Mouse (Mus musculus) forelimb bud, embryonic 11.5 days (tissue): ENCODE measurements at regions not wholly inside any gene's neighbourhood (a gene's known extent, or its start where the extent isn't known, plus 50 kb on each side); places are given as distances from the start of the nearest gene placed in this dataset.
A peak's percentile ranks its signal among the peaks of the same experiment; 100 is the strongest.

Experiments used
- DNase-seq: peaks from one replicate; pipeline ENCODE4 v3.0.0-alpha.2; 2012; ENCODE audit warnings: low read depth, low spot score

DNA sequence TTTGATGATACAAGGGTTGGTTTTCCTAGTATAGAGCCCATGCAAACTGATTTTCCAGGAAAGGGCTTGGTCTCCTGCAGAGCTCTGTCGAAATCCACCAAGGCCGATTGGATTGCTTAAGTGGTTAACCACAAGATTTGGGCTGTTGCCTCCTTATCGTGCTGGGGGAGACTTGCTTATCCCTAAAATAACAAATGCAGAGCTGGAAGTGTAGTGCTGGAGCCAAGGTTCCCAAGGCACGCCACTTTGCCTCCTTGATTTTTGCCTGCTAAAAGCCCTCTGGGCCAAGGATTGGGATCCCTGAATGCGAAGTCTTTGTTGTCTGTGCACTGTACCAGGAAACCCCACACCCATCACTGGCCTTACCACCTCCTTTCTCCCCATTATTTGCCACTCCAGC lies 52.8 kb upstream of the Tmem178 start:
- no peak for DNase-seq

DNA sequence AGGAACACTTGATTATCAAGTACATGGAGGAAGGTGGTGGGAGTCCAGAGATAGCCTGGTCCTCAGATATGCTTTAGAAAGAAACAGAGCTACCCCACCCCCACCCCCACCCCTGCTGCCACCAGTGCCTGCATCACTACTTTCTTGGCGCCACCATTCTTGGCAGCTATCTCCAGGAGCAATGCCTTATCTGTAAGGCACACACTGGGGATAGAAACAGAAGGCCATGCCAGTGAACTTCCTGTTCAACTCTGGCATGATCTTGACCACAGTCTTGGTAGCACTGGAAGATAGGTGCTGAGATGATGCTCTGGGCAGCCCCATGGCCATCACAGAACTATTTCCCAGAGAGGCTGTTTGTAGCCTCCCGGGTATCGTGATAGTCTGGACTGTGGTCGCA lies 55.3 kb upstream of the Tmem178 start:
- no peak for DNase-seq

DNA sequence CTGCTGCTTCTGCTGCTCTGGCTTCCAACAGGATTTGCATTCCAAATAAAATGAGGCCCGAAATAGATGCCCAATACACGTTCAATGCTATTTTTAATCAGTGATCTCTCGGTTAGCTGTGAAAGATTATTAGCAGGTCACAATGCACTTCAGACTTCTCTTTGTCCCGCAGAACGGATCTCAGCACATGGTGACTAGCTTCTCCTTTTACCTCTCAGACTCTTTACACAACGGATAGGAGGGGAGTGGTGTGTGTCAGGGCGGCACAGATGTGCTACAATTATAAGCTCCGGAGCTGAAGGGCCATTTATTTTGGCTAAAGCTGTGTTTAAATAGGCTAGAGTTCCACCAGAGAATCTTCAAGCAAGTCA lies 56.7 kb upstream of the Tmem178 start:
- no peak for DNase-seq

DNA sequence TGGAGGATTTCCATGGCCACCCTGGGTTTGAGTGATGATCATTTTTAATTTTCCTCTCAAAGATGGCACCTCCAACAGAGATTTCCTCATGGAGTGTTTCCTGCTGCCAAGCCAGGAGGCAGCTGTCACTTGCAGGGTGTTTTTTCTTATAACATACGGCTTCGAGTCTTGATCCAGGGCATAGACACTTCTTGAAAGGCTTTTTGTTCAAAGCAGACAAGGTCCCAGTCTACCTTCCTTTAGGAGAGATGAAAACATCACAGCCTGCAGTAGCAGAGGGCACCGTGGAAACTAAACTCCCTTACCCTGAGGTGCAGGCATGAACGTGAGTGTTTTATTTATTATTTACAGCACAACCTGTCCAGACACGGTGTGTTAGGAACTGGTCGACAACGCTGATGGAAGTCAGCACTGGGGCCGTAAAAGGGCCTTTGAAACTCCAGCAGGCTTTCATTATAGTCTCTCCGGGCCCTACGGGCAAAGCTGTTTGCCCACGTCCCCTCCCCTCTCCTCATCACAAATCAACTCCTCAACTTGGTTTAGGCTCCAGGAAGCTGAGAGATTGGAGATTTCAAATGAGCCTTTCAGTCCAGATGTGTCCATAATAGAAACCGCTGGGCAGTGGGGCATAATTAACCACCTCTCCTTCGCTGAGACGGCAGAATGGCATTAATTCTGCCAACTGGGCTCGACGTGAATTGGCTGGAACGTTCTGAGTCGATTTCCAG lies 57.2 kb upstream of the Tmem178 start:
- peak; percentile 92 for DNase-seq

DNA sequence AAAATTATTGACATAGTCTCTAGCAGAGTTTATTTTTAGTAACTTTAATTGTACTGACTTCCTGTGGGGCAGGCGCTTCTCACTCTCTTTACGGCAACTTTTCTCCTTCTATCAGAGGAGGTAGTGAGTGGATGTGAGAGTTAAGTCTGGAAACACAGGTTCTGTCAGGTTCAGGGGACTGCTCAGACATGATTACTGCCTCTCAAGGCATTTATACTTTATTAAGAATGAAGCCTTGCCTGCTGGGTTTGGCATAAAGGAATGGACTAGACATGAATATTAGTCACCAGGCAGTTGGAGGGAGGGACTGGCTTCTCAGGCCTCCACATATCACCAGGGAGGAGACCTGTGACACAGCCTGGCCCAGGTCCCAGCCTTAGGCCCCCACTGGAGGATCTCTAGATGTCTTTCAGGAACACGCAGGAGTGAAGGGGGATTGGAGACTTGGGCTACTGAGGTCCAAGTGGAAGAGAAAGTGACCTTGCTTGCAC lies 58.2 kb upstream of the Tmem178 start:
- no peak for DNase-seq

DNA sequence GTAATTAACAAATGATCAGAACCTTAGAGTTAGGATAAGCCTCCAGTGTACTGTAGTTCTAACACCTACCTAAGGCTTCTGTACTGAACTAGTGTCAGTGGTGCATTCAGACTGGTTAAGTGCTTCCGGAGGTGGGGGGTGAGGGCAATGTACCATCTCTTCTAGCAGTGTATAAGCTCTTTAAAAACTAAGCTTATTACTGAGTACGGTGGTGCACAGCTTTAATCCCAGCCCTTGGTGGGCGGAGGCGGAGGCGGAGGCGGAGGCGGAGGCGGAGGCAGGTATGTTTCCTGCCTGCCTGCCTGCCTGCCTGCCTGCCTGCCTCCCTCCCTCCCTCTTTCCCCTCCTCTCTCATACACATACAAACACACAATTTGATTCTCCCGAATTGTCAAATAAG lies 58.7 kb upstream of the Tmem178 start:
- DNase-seq: no peak

DNA sequence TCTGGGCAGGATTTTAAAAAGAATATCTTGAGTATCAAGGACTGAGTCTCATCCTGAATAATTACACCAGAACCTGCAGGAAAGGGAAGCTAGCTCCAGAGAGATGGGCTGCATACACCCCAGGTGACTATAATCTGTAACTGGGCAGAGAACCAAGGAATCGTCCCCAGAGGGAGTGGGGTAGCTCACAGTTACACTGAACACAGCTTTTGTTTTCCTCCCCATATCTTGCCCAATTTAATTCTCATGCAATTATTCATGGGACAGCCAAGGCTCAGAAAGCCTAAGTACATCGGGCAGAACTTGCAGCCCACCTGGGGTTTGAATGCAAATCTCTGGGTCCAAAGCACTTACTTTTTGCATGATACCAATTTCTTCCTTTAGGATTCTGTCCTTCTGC lies 59.5 kb upstream of the Tmem178 start:
- DNase-seq: no peak

DNA sequence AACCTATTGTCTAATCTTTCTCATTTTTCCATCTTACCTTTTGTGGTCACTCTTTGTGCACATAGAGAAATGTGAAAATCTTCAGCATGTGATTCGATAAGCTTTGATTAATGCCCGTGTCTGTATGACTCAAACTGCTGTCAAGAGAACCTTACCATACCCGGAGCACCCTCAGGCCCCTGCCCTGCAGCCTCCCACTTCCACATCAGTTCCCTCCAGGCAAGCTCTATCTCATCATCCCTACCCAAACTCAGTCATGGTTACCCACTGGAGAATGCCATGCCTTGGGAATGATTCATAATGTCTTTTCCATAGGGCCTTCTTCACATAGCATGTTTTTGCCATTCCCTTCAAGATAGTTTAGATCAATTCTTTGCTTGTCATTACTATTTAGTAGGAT lies 62.0 kb upstream of the Tmem178 start:
- DNase-seq: no peak

DNA sequence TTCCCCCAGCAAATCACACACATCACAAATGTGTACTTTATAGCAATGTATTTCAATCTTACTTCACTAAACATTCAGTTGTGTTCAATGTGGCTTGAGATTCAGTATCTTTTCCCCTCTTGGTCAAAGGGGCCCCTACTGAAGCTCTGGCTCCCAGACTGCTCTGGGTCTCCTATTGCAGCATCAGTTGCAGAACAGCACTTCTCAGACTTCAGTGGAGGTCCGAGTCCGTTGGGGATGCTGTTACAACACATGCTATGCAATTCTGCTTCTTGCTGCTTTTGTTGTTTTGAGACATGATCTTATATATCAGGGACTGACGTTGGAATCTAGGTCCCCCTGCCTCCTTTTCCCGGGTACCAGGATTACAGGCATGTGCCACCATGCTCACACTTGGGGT lies 64.1 kb upstream of the Tmem178 start:
- no peak for DNase-seq

DNA sequence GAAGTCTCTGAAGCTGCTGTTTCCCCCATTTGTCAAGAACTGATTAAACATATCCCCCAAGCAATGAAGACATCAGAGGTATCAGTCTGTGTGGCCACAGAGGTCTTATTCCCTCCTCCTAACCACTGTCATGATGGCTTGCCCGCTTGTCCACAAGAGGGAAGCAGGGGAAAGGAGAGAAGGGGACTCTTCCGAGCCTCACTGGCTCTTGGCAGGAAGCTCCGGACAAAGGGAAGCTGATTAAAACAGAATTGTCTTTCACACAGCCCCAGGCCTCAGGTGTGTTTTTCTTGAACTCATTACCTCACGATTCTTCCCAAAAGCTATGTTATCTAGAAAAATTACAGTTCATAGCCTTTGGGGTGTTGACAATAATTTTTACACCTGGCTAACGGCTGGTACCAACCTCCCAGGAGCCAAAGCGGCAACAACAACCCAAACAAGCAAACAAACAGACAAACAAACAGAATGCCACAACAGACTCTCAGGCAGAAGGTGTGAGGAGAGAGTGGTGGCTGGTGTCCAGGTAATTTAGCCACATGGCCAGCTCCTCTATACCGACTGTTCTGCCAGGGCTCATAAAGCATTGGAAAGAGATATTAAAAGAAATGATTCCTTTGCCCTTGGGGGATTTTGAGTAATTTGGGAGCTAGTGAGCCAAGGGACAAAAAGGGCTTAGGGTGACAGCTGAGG lies 68.9 kb upstream of the Tmem178 start:
- DNase-seq: no peak

DNA sequence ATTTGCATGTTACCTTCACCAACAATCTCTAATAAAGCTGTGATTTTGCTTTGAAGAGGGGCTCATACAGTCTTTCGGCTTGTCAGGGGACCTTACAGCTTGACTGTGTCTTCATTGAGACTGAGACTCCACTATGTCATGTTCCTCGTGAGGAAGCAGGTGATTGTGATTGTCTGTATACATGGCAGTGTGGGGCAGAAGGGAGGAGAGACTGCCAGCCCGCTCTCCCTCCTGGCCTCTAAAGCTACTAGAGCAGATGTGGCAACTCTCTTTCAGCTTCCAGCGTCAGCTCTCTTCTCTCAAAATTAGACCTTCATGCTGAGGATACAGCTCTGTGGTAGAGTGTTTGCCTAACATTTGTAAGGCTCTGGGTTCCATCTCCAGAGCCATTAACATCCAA lies 73.5 kb upstream of the Tmem178 start:
- no peak for DNase-seq

DNA sequence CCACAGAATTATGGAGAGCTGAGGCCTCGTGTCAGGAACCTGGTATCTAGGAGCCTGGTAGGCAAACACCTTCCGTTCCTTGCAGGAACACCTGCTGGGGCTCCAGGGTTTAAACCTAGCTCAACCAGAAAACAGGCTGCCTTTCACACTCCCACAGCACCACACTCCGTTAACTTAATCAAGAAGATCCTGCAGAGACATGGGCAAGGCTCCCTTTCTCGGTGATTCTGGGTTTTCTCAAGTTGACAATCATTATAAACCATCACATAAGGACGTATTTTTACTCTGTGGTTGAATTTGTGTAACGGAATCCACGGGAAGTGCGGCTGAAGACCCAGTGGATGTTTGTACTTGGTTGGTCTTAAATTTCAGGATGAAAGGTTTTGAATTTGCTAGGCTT lies 82.1 kb upstream of the Tmem178 start:
- DNase-seq: no peak

DNA sequence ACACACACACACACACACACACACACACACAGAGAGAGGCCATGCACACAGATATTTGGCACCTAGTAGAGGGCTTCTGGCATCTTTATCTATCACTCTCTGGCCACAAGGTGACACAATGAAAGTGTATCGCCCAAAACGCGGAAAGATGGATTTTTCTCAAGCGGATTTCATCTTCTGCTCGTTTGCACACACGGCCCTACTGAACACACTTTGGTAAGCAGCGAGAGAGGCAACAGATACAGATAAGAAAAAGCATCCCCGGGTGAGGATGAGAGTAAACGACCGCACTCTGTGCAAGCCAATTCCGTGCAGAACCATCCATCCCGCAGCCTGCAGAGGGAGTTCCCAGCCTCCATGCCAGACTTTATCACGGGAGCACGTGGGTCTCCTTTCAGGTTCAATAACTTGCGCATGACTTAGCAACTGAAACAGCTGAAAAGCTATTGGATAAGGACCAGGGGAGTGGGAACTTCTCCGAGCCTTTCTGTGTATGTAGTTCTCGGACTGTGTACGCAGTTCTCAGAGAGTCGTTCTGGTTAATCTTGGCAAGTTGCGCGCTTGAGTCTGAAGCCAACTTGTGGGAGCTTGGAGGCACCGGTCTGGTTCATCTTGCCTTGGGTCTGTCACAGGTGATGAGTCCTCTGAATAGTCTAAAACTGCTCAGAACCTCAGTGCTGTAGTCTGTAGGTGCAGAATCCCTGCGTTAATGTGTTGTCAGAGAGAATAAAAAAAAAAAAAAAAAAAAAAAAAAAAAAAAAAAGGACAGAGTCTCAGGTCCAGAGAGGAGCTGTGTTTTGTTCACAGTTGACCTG lies 97.2 kb upstream of the Tmem178 start:
- DNase-seq: no peak

DNA sequence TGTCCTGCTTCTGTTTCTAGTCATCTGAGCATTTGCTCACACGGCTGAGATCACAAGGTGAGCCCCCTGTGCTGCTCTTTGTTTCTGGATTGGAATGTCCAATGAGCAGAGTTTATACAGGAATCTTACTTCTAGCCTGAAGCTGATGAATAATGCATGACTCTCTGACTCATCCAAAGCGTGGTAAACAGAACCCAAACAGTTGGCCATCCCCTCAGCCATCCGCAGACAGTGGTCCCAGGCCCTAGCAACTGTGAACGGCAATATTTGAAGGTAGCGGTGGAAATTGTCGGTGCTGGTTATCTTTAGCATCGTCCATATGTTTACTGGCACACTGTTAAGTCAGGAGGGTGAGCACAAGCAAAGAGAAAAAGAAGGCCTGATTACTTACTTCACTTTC lies 99.1 kb upstream of the Tmem178 start:
- DNase-seq: no peak

DNA sequence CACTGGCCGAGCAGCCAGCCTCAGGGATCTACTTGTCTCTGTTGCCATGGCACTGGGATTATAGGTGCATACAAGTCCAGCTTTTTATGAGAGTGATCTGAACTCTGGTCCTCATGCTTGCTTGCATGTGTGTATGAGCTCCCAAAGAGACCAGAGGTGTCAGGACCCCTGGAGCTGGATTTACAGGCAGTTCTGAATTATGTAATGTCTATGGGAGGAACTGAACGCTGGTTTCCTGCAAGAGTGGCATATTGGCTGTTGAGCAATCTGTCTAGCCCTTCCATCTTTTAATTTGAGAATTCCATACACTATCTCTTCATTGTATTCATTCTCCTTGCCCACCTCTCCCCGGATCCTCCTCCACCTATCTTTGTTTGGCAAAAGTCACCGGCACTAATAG lies 102.5 kb upstream of the Tmem178 start:
- no peak for DNase-seq

DNA sequence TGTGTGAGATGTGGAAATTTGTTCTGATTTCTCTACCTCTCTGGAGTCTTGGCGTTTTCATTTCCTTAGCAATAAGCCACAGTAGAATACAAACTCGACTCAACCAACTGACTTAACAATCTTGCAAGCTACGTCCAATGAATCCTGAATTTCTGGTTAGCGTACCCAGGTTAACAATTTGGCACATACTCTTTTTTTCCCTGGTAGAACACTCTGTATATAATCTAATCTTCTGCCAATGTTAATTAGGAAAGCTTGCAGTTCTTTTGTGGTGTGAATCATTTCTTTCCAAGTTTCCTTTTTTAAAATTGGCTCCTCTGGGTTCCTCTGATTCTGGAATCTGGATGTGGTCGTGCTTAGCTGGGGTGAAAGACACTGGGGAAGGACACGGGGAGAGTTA lies 103.5 kb upstream of the Tmem178 start:
- DNase-seq: no peak

DNA sequence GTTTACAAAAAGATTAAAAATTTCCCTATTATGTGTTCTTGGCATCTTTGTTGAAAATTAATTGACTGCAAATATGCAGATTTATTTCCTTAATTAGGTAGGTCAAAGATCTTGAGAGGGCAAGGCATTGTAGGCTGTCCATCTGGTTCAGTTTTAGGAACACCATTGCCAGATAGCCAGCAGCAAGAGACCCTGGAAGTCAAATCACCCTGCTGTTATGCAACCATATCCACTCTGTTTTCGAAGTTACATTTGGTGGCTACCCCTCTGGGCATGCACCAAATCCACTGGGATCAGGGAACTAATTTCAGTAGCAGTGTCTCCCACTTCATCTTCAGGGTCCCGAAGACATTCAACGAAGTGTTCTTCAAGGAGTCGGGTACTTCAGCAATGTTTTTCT lies 104.0 kb upstream of the Tmem178 start:
- no peak for DNase-seq

DNA sequence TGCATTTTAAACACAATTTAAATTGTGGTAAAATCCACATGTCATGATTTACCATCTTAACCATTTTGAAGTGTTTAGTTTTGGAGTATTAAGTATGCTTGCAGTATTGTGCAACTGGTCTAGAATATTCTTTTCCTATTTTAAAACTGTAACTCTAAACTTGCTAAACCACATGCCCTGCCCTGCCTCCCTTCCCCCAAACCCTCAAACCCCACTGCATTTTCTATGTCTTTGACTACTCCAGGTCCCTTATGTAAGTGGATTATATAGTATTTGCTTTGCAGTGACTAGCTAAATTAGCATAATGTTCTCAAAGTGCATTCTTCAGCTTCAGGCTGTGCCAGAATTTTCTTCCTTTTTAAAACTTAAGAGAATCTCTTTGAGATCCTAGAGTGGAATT lies 106.4 kb upstream of the Map4k3 start:
- DNase-seq: no peak

DNA sequence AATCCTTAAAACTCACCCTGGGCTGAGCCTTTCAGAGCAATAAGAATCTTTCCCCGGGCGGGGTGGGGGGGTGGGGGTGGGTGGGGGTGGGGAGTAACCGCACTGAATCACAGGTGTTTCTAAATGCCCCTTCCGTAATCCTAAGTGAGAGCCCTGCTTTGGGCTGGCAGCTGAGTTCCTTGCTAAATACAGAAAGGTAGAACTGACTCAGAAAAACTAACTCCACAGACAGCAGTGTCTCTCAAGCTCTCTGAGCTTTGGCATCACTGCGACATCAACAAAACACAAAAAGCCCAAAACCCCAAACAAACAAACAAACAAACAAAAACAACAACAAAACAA lies 105.9 kb upstream of the Map4k3 start:
- DNase-seq: no peak

DNA sequence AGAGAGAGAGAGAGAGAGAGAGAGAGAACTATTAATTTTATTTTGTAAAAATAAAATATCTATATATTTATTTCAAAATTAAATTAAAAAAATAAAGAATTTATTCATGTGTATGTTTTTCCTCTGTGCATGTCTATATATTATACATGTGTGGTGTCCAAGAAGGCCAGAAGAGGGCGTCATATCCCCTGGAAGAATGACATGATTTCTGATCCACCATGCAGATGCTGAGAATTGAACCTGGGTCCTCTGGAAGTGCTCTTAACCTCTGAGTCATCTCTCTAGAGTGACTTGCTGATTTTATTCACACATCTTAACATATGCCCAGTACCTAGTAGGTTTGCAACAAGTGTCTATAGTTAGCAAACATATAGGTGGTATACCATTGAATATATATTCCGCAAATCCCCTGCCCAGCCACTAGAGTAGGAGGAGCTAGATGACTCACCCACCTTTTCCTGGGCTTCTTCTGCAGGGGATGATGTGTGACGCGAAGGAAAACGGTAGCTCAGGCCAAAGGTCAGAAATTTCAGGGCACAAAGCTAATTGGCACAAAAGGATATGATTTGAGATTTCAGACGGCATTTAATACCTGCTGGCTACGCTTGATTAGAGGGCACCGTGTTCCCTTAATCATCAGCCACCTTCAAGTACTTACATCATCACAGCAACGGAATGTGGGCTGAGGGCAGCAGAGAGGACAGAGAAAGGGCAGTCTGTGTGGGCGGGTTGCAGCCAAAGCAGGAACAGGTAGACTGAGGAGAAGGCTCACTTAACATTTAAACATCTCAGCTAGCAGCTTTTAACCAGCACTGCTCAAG lies 105.3 kb upstream of the Map4k3 start:
- no peak for DNase-seq

DNA sequence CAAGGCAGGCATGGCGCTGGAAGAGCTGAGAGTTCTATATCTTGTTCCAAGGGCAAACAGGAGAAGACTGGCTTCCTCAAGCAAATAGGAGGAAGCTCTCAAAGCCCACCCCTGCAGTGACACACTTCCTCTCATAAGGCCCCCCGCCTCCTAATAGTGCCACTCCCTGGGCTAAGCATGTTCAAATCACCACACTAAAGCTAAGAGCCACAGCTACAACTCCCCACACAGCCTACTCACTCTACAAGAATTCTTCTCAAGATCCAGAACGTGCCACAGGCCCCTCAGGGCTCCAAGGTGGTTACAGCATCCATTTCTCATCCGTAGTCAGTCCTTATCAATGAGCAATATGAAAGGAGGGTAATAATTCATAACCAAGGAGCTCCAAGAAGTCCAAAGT lies 103.4 kb upstream of the Map4k3 start:
- DNase-seq: no peak

DNA sequence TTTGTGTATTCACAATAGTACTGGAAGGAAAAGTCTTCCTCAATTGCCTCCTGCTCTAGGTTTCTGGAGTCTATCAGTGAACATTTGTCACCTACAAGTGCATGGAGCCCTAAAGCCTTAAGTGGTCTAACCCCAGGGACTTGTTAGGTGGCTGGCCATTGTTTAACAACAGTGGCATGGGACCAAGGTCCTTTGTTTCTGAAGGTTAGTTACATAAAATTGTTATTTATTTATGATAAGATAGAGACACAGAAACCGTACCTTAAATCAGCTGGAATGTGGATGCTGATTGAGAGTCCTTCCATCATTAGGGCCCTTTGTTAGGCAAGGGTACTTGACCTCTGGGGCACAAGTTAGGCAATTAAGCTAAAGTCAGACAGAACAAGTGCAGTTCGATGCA lies 99.6 kb upstream of the Map4k3 start:
- DNase-seq: no peak
